Mouse (Mus musculus): ENCODE data around the gene Zyg11a.
"Not testable (repeated sequence)": the region's sequence is repeated elsewhere in the genome, so short reads cannot be mapped to it uniquely, and the experiment has no call there.

Zyg11a gene

DNA sequence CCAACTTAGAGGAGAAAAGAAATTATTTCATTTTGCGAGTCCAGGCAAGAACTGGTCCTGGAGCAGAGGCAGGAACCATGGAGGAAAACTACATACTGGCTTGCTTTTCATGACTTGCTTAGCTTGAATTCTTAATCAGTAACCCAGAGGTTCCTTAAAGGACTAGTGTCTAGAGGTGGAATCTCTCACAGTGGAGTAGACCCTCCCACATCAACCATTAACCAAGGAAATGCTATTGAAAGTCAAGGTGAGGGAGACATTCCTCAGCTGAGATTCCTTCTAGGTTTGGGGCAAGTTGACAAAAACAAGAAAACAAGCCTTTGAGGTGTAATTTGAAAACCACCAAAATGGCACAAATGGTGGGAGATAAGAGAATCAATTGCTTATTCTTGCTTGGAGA lies 73.0 kb downstream of the Zyg11a start, which contains the start of gene Scp2:
Scp2 (minus strand) TSS at position 119 of the 400 bp plus-strand sequence.
- no peak for DNase-seq (ENCODE audit: low spot score)

DNA sequence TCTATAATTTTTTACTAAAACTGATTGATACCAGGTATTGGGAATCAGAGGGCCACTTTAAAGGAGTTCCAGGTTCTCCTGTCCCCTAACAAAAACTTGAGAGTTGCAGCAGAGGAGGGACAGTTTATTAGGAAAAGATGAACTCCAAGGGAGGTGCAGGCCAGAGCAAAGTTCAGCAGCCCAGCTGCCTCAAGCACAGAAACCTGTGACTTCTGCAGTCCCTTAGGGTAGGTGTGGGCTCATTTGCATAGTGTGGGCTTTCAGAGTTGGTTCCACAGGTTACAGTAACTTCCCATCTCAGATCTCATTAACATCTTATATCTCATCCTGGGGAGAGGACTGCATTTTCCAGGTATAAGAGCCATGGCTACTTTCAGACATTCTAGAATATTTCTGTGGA lies 74.1 kb downstream of the Zyg11a start:
- no peak for DNase-seq (ENCODE audit: low spot score)

DNA sequence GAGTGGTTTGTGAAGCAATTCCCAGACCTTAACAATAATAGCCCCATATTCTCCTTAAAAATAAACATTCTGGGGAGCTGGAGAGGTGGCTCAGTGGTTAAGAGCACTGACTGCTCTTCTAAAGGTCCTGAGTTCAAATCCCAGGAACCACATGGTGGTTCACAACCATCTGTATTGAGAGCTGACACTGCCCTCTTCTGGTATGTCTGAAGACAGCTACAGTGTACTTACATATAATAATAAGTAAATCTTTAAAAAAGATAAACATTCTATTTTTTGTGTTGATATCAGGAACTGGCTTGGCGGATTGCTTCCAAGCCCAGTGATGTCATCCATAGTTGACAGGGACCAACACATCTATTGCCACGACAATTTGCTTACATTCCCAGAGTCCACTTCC lies 74.7 kb downstream of the Zyg11a start:
- DNase-seq (ENCODE audit: low spot score), result not testable (repeated sequence)

DNA sequence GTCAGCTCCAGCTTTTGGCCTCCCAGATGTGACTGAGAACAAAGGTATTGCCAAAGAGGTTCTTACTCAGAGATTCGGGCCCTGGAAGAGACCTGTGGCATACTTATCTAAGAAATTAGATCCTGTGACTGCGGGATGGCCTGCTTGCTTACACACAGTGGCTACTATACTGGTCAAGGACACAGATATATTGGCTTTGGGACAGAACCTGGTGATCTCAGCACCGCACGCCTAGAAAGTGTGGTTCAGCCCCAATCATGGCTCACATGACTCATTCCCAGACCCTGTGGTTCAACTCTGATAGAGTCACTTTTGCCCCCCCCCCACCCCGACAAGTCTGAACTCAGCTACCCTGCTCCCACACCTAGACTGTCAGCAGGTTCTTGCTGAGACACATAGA lies 80.9 kb downstream of the Zyg11a start:
- DNase-seq (ENCODE audit: low spot score), result no peak
